Comparison of ENCODE assay signal across 16 mouse cellular contexts in genomic region chr10:93177874-93178273, GRCm38 (mm10). TPM values are rescaled to one million over a fixed set of nuclear protein-coding genes. Genes with fewer than 3 reads are reported as not detected.
A peak's percentile ranks its signal among the peaks of the same experiment; 100 is the strongest.
DNase-seq lines count a peak whose midpoint lies in the region; ATAC-seq and TF ChIP-seq lines count a peak whose summit lies in the region.
"Had no signal": no experiment of that assay in that cellular context is flagged by ENCODE, and none has a peak within 500 bp of the region (broad histone marks: within the 10 kb centered on the region; RNA-seq: fewer than 3 reads in every experiment).

No protein-coding gene starts in this region.

- H3K36me3 ChIP-seq in heart, embryonic 12.5 days: peaks cover 8% of the 10 kb centered on the region
- no peaks in the 10 kb centered on the region for H3K36me3 ChIP-seq in limb, embryonic 12.5 days
- H3K36me3 ChIP-seq in limb, embryonic 10.5 days: peaks cover 8% of the 10 kb centered on the region
- H3K36me3 ChIP-seq in limb, embryonic 13.5 days: peaks cover 8% of the 10 kb centered on the region

- no peak for TF ChIP-seq CTCF in cortical plate, adult 2 months (IDR thresholded peaks at IDR 0.05; ENCODE audit: extremely low read depth, insufficient read depth, low read length)

- peaks cover 38% of the 10 kb centered on the region for H3K4me1 ChIP-seq in heart, embryonic 12.5 days (replicated peaks)
- H3K4me1 ChIP-seq in limb, embryonic 12.5 days (replicated peaks): peaks cover 5% of the 10 kb centered on the region
- H3K4me1 ChIP-seq in limb, embryonic 10.5 days: peaks cover 6% of the 10 kb centered on the region; the same call in 1 of the 2 replicates
- peaks cover 11% of the 10 kb centered on the region; the same call in 1 of the 2 replicates for H3K4me1 ChIP-seq in cortical plate, adult 2 months (ENCODE audit: control insufficient read depth, insufficient read depth, low read length)
- peaks cover 10% of the 10 kb centered on the region for H3K4me1 ChIP-seq in limb, embryonic 13.5 days

- ATAC-seq in heart, embryonic 12.5 days (ENCODE audit: insufficient number of reproducible peaks, low FRiP score): no peak
- no peak for ATAC-seq in limb, embryonic 12.5 days (ENCODE audit: insufficient number of reproducible peaks, insufficient read depth, low FRiP score, low TSS enrichment, low read depth)
- no peak for ATAC-seq in limb, embryonic 13.5 days (ENCODE audit: low FRiP score, low read depth)
- ATAC-seq: forebrain, embryonic 16.5 days had no signal

- DNase-seq in heart, postnatal 4 days: no peak
- no peak for DNase-seq in limb, embryonic 10.5 days (ENCODE audit: low spot score)
- no peak for DNase-seq in layer of hippocampus, adult 11-12 months (ENCODE audit: low spot score)
- DNase-seq in T-cell, adult 2 months (ENCODE audit: low spot score): no peak
- DNase-seq: cerebellum, postnatal 14 days; heart, adult 11 months; kidney, adult 9 months; layer of hippocampus, postnatal 36 days; left cerebral cortex, postnatal 4 days; thymus, postnatal 14 days had no signal

- 41% methylated on average over 4 of the region's 4 CpGs for WGBS in heart, embryonic 12.5 days
- WGBS in limb, embryonic 12.5 days: 77% methylated on average over 4 of the region's 4 CpGs
- WGBS in limb, embryonic 10.5 days: 80% methylated on average over 4 of the region's 4 CpGs
- 62% methylated on average over 4 of the region's 4 CpGs for WGBS in limb, embryonic 13.5 days

- H3K9me3 ChIP-seq in heart, embryonic 12.5 days (replicated peaks): 0 out of 2 replicates have a peak, but pooled peaks cover 3% of the 10 kb centered on the region
- no peaks in the 10 kb centered on the region for H3K9me3 ChIP-seq in limb, embryonic 12.5 days
- no peaks in the 10 kb centered on the region for H3K9me3 ChIP-seq in limb, embryonic 10.5 days (replicated peaks)
- no peaks in the 10 kb centered on the region for H3K9me3 ChIP-seq in limb, embryonic 13.5 days
- H3K9me3 ChIP-seq: midbrain, embryonic 12.5 days had no signal

- H3K4me3 ChIP-seq in heart, embryonic 12.5 days: no peak overlapping the region
- H3K4me3 ChIP-seq in limb, embryonic 12.5 days (replicated peaks): no peak overlapping the region
- no peak overlapping the region for H3K4me3 ChIP-seq in limb, embryonic 10.5 days
- no peak overlapping the region for H3K4me3 ChIP-seq in cortical plate, adult 2 months (ENCODE audit: insufficient read depth, low read length)
- H3K4me3 ChIP-seq in limb, embryonic 13.5 days: no peak overlapping the region
- H3K4me3 ChIP-seq: midbrain, embryonic 12.5 days had no signal

- 0 out of 2 replicates have a peak overlapping the region, but pooled peaks have one; percentile 7 for H3K9ac ChIP-seq in heart, embryonic 12.5 days
- no peak overlapping the region for H3K9ac ChIP-seq in limb, embryonic 12.5 days (replicated peaks)
- no peak overlapping the region for H3K9ac ChIP-seq in limb, embryonic 13.5 days
- H3K9ac ChIP-seq: midbrain, embryonic 12.5 days had no signal

- no peak for TF ChIP-seq POLR2A in cortical plate, adult 2 months (IDR thresholded peaks at IDR 0.05; ENCODE audit: extremely low read depth, insufficient read depth, low read length)

- peak overlapping the region; percentile 70 for H3K27ac ChIP-seq in heart, embryonic 12.5 days (ENCODE audit: poor library complexity, severe bottlenecking)
- 0 out of 2 replicates have a peak overlapping the region, but pooled peaks have one; percentile 35 for H3K27ac ChIP-seq in limb, embryonic 12.5 days
- H3K27ac ChIP-seq in limb, embryonic 10.5 days: no peak overlapping the region
- H3K27ac ChIP-seq in cortical plate, adult 2 months (ENCODE audit: insufficient read depth, low read length): peak overlapping the region; percentile 74
- H3K27ac ChIP-seq in limb, embryonic 13.5 days: no peak overlapping the region
- H3K27ac ChIP-seq: midbrain, embryonic 12.5 days had no signal

- no peak overlapping the region for H3K4me2 ChIP-seq in heart, embryonic 12.5 days
- H3K4me2 ChIP-seq in limb, embryonic 12.5 days: no peak overlapping the region
- H3K4me2 ChIP-seq in limb, embryonic 13.5 days (replicated peaks): 0 out of 2 replicates have a peak overlapping the region, but pooled peaks have one; percentile 21
- H3K4me2 ChIP-seq: midbrain, embryonic 12.5 days had no signal

- no peaks in the 10 kb centered on the region for H3K27me3 ChIP-seq in heart, embryonic 12.5 days (replicated peaks)
- H3K27me3 ChIP-seq in limb, embryonic 12.5 days: no peaks in the 10 kb centered on the region
- H3K27me3 ChIP-seq in limb, embryonic 10.5 days (ENCODE audit: low read depth, poor library complexity, severe bottlenecking): no peaks in the 10 kb centered on the region
- no peaks in the 10 kb centered on the region for H3K27me3 ChIP-seq in limb, embryonic 13.5 days
- H3K27me3 ChIP-seq: midbrain, embryonic 12.5 days had no signal

RNA-seq across cellular contexts. Expression of gene Cdk17, which starts 17.2 kb away (rescaled TPM):
- 25.2 and 27.1 TPM in 2 replicates for polyA plus RNA-seq in heart, embryonic 12.5 days (2016; fragmentation: Nextera tagmentation; extraction: Ambion mirVana)
- 10 to 100 TPM; 37.5 to 38.0 TPM for total RNA-seq in heart, postnatal 4 days (2021)
- polyA plus RNA-seq in limb, embryonic 12.5 days (2016; fragmentation: Nextera tagmentation; extraction: Ambion mirVana): 22.2 and 23.9 TPM in 2 replicates
- 13.9 and 15.4 TPM in 2 replicates for polyA plus RNA-seq in limb, embryonic 10.5 days (2016; fragmentation: Nextera tagmentation; extraction: Ambion mirVana)
- 134 and 142 TPM in 2 replicates for polyA plus RNA-seq in cortical plate, adult 2 months (2012; rRNA removed)
- 16.4 and 16.6 TPM in 2 replicates for polyA plus RNA-seq in limb, embryonic 13.5 days (2015; fragmentation: Nextera tagmentation; extraction: Ambion mirVana)

Comparison
In these comparisons a context has a peak if more than half of its experiments do, and no peak if none do; other contexts are left out.
1. H3K27ac ChIP-seq: peak in heart, embryonic 12.5 days (single experiment), limb, embryonic 12.5 days (single experiment) and cortical plate, adult 2 months (single experiment); none in limb, embryonic 10.5 days (single experiment) and limb, embryonic 13.5 days (single experiment).